Mouse (Mus musculus): ENCODE data around the gene Il18. TPM values are rescaled to one million over a fixed set of nuclear protein-coding genes. Genes with fewer than 3 reads are reported as not detected.

The Il18 gene
- polyA plus RNA-seq, 1 experiment = 2.2 TPM

DNA sequence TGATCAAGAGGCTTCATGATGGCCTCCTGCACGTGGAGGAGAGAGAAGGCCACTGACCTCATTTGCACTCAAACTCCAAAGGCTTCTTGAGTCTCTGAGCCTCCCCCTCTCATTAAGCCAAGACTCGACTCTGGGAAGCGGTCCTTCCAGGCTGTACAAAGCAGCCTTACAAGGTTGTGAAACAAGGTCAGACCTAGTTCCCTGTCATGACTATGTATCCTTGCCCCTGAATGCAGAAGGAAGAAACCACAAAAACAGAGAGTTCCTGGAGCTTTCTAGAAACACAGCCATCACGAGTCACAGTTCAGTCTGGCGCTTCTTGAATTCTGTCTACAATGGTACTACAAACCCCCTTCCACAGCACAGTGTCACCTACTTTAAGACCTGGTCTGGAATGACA, 32.1 kb upstream of the Il18 start:
- DNase-seq = no peak
- H3K27ac ChIP-seq (ENCODE audit: insufficient read depth, low read depth, low read length) = no peak overlapping the region
- H3K36me3 ChIP-seq (ENCODE audit: control insufficient read depth, insufficient read depth, low read length) = no peaks in the 10 kb centered on the region
- H3K27me3 ChIP-seq (replicated peaks; ENCODE audit: control insufficient read depth, insufficient read depth, low read length) = no peaks in the 10 kb centered on the region
- 66% methylated on average over 5 of the region's 5 CpGs for WGBS
- H3K4me3 ChIP-seq (ENCODE audit: insufficient read depth, low read depth, low read length) = no peak overlapping the region
- peaks cover 7% of the 10 kb centered on the region for H3K4me1 ChIP-seq (ENCODE audit: control insufficient read depth, insufficient read depth, low read length)
- TF ChIP-seq CTCF (conservative IDR thresholded peaks at IDR 0.05; ENCODE audit: insufficient read depth, insufficient read length, low read depth, low read length) (no peak), POLR2A (IDR thresholded peaks at IDR 0.05; ENCODE audit: low read depth, low read length) (no peak)

- WGBS = 91% methylated on average over 5 of the region's 5 CpGs
- no peak for DNase-seq
Measured at GRCm38 (mm10) chr9:50524936-50525335, 29.7 kb upstream of the Il18 start.

DNA sequence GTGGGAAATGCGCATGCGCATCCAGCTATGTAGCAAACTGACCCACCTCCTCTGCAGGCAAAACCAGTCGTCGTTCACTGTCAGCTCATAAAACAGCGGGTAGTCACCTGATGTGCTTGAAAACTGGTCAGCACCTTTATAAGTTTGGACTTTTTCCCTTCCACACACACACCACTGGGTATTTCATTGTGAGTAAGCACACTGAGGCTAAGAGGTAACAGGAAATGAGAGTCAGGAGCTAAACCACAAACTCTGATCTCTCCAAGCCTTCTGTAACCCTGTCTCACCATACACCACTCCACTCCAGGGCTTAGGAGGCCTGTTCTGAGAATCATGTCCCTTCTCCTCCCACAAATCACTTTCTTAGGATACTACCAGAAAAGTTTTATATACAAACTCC, 29.0 kb upstream of the Il18 start:
- WGBS = 66% methylated on average over 5 of the region's 5 CpGs

More at GRCm38 (mm10) chr9:50524936-50525335, 29.7 kb upstream of the Il18 start:
- Histone ChIP-seq H3K27me3 (replicated peaks; ENCODE audit: control insufficient read depth, insufficient read depth, low read length) (no peaks in the 10 kb centered on the region), H3K4me3 (ENCODE audit: insufficient read depth, low read depth, low read length) (no peak overlapping the region), H3K4me1 (ENCODE audit: control insufficient read depth, insufficient read depth, low read length) (peaks cover 11% of the 10 kb centered on the region), H3K27ac (ENCODE audit: insufficient read depth, low read depth, low read length) (no peak overlapping the region), H3K36me3 (ENCODE audit: control insufficient read depth, insufficient read depth, low read length) (no peaks in the 10 kb centered on the region)
- TF ChIP-seq POLR2A (IDR thresholded peaks at IDR 0.05; ENCODE audit: low read depth, low read length) = no peak
- no peak for TF ChIP-seq CTCF (conservative IDR thresholded peaks at IDR 0.05; ENCODE audit: insufficient read depth, insufficient read length, low read depth, low read length)

DNA sequence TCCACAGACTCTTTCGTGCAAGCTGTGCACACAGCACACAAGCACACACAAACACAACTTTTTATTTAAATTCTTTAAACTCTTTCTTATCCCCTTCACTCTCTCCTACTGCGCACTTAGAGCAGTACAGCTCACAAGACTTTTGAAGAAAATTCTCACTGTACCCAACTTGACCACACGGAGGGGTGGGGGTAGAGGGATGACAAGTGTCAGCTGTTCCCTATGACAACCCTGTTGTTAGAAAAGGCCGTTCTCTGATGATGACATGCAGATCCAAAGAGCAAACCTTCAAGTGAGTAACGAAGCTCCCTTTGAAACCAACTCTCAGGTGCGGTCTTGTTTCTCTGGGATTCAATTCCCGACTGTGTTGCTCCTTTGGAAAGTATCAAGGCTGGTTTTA, 26.8 kb upstream of the Il18 start:
- Histone ChIP-seq H3K27ac (ENCODE audit: insufficient read depth, low read depth, low read length) (no peak overlapping the region), H3K27me3 (replicated peaks; ENCODE audit: control insufficient read depth, insufficient read depth, low read length) (no peaks in the 10 kb centered on the region), H3K36me3 (ENCODE audit: control insufficient read depth, insufficient read depth, low read length) (no peaks in the 10 kb centered on the region), H3K4me1 (ENCODE audit: control insufficient read depth, insufficient read depth, low read length) (peaks cover 11% of the 10 kb centered on the region), H3K4me3 (ENCODE audit: insufficient read depth, low read depth, low read length) (peak overlapping the region; percentile 87)
- TF ChIP-seq CTCF (conservative IDR thresholded peaks at IDR 0.05; ENCODE audit: insufficient read depth, insufficient read length, low read depth, low read length) (no peak), POLR2A (IDR thresholded peaks at IDR 0.05; ENCODE audit: low read depth, low read length) (no peak)
- no peak for DNase-seq
- WGBS = 24% methylated on average over 7 of the region's 7 CpGs

More for the DNA sequence above, 29.0 kb upstream of the Il18 start:
- TF ChIP-seq POLR2A (IDR thresholded peaks at IDR 0.05; ENCODE audit: low read depth, low read length) = no peak
- no peak for TF ChIP-seq CTCF (conservative IDR thresholded peaks at IDR 0.05; ENCODE audit: insufficient read depth, insufficient read length, low read depth, low read length)
- H3K36me3 ChIP-seq (ENCODE audit: control insufficient read depth, insufficient read depth, low read length) = no peaks in the 10 kb centered on the region
- no peak overlapping the region for H3K4me3 ChIP-seq (ENCODE audit: insufficient read depth, low read depth, low read length)
- no peak for DNase-seq
- H3K27ac ChIP-seq (ENCODE audit: insufficient read depth, low read depth, low read length) = no peak overlapping the region
- H3K4me1 ChIP-seq (ENCODE audit: control insufficient read depth, insufficient read depth, low read length) = peaks cover 11% of the 10 kb centered on the region
- no peaks in the 10 kb centered on the region for H3K27me3 ChIP-seq (replicated peaks; ENCODE audit: control insufficient read depth, insufficient read depth, low read length)

GRCm38 (mm10) chr9:50528293-50528892, 26.2 kb upstream of the Il18 start, which contains the start of gene Pts:
TSS of gene Pts (minus strand) at chr9:50528724.
- Histone ChIP-seq H3K27me3 (replicated peaks; ENCODE audit: control insufficient read depth, insufficient read depth, low read length) (no peaks in the 10 kb centered on the region), H3K36me3 (ENCODE audit: control insufficient read depth, insufficient read depth, low read length) (no peaks in the 10 kb centered on the region), H3K4me3 (ENCODE audit: insufficient read depth, low read depth, low read length) (peak within 1 kb of the TSS; percentile 87), H3K4me1 (ENCODE audit: control insufficient read depth, insufficient read depth, low read length) (peaks cover 11% of the 10 kb centered on the region), H3K27ac (ENCODE audit: insufficient read depth, low read depth, low read length) (peak within 1 kb of the TSS; percentile 85)
- peak; percentile 93 for TF ChIP-seq POLR2A (IDR thresholded peaks at IDR 0.05; ENCODE audit: low read depth, low read length)
- TF ChIP-seq CTCF (conservative IDR thresholded peaks at IDR 0.05; ENCODE audit: insufficient read depth, insufficient read length, low read depth, low read length) = peak; percentile 92
- peak; percentile 98 for DNase-seq
- under 1% methylated on average over 54 of the region's 54 CpGs for WGBS

- TF ChIP-seq CTCF (conservative IDR thresholded peaks at IDR 0.05; ENCODE audit: insufficient read depth, insufficient read length, low read depth, low read length) (no peak), POLR2A (IDR thresholded peaks at IDR 0.05; ENCODE audit: low read depth, low read length) (no peak)
- no peaks in the 10 kb centered on the region for H3K27me3 ChIP-seq (replicated peaks; ENCODE audit: control insufficient read depth, insufficient read depth, low read length)
- DNase-seq = peak; percentile 49
- H3K4me3 ChIP-seq (ENCODE audit: insufficient read depth, low read depth, low read length) = no peak overlapping the region
- no peak overlapping the region for H3K27ac ChIP-seq (ENCODE audit: insufficient read depth, low read depth, low read length)
- 12% methylated on average over 2 of the region's 2 CpGs for WGBS
- no peaks in the 10 kb centered on the region for H3K36me3 ChIP-seq (ENCODE audit: control insufficient read depth, insufficient read depth, low read length)
- peaks cover 11% of the 10 kb centered on the region for H3K4me1 ChIP-seq (ENCODE audit: control insufficient read depth, insufficient read depth, low read length)
Measured at GRCm38 (mm10) chr9:50530890-50531289, 23.7 kb upstream of the Il18 start.

DNA sequence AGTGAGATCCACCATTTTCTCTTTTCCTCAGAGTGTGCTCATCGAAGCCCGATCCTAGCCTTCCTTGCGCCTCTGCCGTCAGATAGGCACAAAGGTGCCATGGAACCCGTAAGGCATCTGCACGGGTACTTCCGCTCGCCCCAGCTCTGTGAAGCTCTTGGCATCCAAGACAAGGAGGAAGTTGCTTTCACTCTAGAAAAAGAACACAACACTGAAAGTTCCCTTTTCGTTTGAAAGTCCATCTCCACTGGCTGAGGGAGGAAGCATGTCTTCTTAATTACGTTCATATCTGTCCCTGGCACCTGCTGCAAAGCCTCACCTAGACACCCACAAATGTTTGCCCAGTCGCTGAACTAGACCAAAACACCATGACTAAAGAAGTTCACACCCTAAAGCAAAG, 21.3 kb upstream of the Il18 start:
- peak; percentile 49 for DNase-seq
- no peaks in the 10 kb centered on the region for H3K27me3 ChIP-seq (replicated peaks; ENCODE audit: control insufficient read depth, insufficient read depth, low read length)
- no peak for TF ChIP-seq CTCF (conservative IDR thresholded peaks at IDR 0.05; ENCODE audit: insufficient read depth, insufficient read length, low read depth, low read length)
- TF ChIP-seq POLR2A (IDR thresholded peaks at IDR 0.05; ENCODE audit: low read depth, low read length) = no peak
- H3K4me1 ChIP-seq (ENCODE audit: control insufficient read depth, insufficient read depth, low read length) = no peaks in the 10 kb centered on the region
- H3K36me3 ChIP-seq (ENCODE audit: control insufficient read depth, insufficient read depth, low read length) = no peaks in the 10 kb centered on the region
- peak overlapping the region; percentile 40 for H3K27ac ChIP-seq (ENCODE audit: insufficient read depth, low read depth, low read length)
- H3K4me3 ChIP-seq (ENCODE audit: insufficient read depth, low read depth, low read length) = no peak overlapping the region
- 56% methylated on average over 11 of the region's 11 CpGs for WGBS

Data from kidney, adult 2 months (tissue).